Mouse (Mus musculus): ENCODE data around the gene Tssk4. TPM values are rescaled to one million over a fixed set of nuclear protein-coding genes. Genes with fewer than 3 reads are reported as not detected.

The Tssk4 gene
- total and polyA plus RNA-seq, 2 experiments, result 0.09 to 0.18 TPM

DNA sequence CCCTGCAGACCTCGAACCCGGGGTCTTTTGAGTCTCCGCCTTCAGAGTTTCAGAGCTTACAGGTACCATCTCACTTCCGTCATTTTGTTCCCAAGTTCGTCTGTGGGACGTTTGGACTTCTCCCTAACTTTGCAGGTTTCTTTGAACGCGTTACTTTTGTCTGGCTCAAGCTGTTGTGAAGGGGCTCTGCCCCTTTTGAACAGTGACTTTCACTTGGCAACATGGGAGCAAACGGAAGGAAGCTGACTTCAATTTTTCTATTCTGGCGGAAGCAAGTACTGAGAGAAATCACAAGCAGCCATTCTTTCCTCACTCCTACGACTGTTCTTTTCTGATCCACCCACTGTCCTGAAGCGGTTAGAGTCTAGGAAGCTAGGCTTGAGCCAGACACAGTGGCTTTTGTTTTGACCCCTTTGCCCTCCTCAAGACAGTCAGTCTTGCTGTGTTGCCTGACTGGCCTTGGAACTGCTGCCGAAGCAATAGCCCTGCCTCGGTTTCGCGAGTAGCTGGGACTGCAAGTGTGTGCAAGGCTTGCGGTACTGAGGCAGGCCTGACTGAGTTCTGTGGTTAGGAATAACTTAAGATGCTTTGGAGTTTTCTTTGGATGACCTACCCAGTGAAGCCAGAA is 5.6 kb upstream of the Tssk4 start:
- Histone ChIP-seq H3K36me3 (ENCODE audit: control insufficient read depth, insufficient read depth, low read length) (peaks cover 10% of the 10 kb centered on the region), H3K4me3 (ENCODE audit: insufficient read depth, low read depth, low read length) (peak overlapping the region; percentile 46), H3K27ac (replicated peaks; ENCODE audit: insufficient read depth, low read depth, low read length) (peak overlapping the region; percentile 46), H3K9ac (ENCODE audit: low read depth, low read length) (peak overlapping the region; percentile 24), H3K4me1 (ENCODE audit: control insufficient read depth, insufficient read depth, low read length) (peaks cover 14% of the 10 kb centered on the region), H3K79me2 (ENCODE audit: control insufficient read depth, insufficient read depth, low read length) (peaks cover 18% of the 10 kb centered on the region; the same call in 1 of the 2 replicates), H3K27me3 (ENCODE audit: control insufficient read depth, insufficient read depth, low read length) (no peaks in the 10 kb centered on the region)
- DNase-seq (ENCODE audit: extremely low read depth, low read depth, low spot score), result peak; percentile 14
- TF ChIP-seq CTCF (IDR thresholded peaks at IDR 0.05; ENCODE audit: low read depth, low read length) (no peak), POLR2A (IDR thresholded peaks at IDR 0.05; ENCODE audit: extremely low read depth, insufficient read depth, low read length) (no peak)
- WGBS, result 18% methylated on average over 17 of the region's 17 CpGs

GRCm38 (mm10) chr14:55651528-55651927 is 1.5 kb downstream of the Tssk4 start:
- H3K79me2 ChIP-seq (ENCODE audit: control insufficient read depth, insufficient read depth, low read length), result no peaks in the 10 kb centered on the region
- no peak overlapping the region for H3K27ac ChIP-seq (replicated peaks; ENCODE audit: insufficient read depth, low read depth, low read length)
- H3K9ac ChIP-seq (ENCODE audit: low read depth, low read length), result no peak overlapping the region
- H3K27me3 ChIP-seq (ENCODE audit: control insufficient read depth, insufficient read depth, low read length), result no peaks in the 10 kb centered on the region
- 89% methylated on average over 7 of the region's 7 CpGs for WGBS
- no peak overlapping the region for H3K4me3 ChIP-seq (ENCODE audit: insufficient read depth, low read depth, low read length)
- no peaks in the 10 kb centered on the region for H3K4me1 ChIP-seq (ENCODE audit: control insufficient read depth, insufficient read depth, low read length)
- no peaks in the 10 kb centered on the region for H3K36me3 ChIP-seq (ENCODE audit: control insufficient read depth, insufficient read depth, low read length)
- TF ChIP-seq CTCF (IDR thresholded peaks at IDR 0.05; ENCODE audit: low read depth, low read length), result no peak
- no peak for TF ChIP-seq POLR2A (IDR thresholded peaks at IDR 0.05; ENCODE audit: extremely low read depth, insufficient read depth, low read length)
- DNase-seq (ENCODE audit: extremely low read depth, low read depth, low spot score), result no peak

DNA sequence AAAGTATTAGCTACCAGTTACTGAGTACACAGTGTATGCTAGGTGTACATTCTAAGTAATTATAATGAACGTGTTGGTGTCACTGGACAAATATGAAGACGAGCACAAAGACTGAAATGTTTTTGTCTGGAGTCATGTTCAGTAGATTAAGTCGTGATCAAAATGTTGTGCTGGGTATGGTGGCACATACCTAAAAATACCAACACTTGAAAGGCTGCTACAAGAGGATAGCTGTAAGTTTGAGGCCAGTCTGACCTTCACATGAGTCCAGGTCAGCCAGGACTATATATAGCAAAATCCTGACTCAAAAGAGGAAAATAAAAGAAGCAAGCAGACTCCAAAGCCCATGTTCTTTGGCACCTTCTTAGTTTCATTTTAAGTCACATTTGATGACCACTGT is 7.0 kb downstream of the Tssk4 start:
- Histone ChIP-seq H3K4me1 (ENCODE audit: control insufficient read depth, insufficient read depth, low read length) (no peaks in the 10 kb centered on the region; the same call in 1 of the 2 replicates), H3K27ac (replicated peaks; ENCODE audit: insufficient read depth, low read depth, low read length) (no peak overlapping the region), H3K27me3 (ENCODE audit: control insufficient read depth, insufficient read depth, low read length) (no peaks in the 10 kb centered on the region), H3K9ac (ENCODE audit: low read depth, low read length) (no peak overlapping the region), H3K79me2 (ENCODE audit: control insufficient read depth, insufficient read depth, low read length) (no peaks in the 10 kb centered on the region), H3K4me3 (ENCODE audit: insufficient read depth, low read depth, low read length) (no peak overlapping the region), H3K36me3 (ENCODE audit: control insufficient read depth, insufficient read depth, low read length) (peaks cover 4% of the 10 kb centered on the region; the same call in 1 of the 2 replicates)
- TF ChIP-seq POLR2A (IDR thresholded peaks at IDR 0.05; ENCODE audit: extremely low read depth, insufficient read depth, low read length), result no peak
- TF ChIP-seq CTCF (IDR thresholded peaks at IDR 0.05; ENCODE audit: low read depth, low read length), result no peak
- WGBS, result 82% methylated on average over 3 of the region's 3 CpGs
- no peak for DNase-seq (ENCODE audit: extremely low read depth, low read depth, low spot score)

DNA sequence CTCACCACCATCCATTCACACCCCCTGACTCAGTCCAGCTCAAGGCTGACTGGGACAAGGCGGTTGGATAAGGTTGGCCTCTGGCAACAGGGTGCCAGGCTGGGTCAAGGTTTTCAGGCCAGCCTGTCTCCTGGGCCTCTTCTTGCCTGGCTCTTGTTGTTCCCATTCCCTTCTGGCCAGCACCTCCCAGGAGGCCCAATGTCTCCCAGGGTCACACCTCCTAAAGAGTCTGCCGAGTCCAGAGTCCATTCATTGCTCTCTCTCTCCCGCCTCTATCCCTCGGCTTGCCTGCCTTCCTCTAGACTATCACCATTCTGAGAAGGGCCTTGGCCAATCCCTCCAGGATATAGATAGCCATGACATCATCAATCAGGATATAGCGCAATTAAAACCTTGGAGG is 8.0 kb downstream of the Tssk4 start:
- DNase-seq (ENCODE audit: extremely low read depth, low read depth, low spot score), result no peak

DNA sequence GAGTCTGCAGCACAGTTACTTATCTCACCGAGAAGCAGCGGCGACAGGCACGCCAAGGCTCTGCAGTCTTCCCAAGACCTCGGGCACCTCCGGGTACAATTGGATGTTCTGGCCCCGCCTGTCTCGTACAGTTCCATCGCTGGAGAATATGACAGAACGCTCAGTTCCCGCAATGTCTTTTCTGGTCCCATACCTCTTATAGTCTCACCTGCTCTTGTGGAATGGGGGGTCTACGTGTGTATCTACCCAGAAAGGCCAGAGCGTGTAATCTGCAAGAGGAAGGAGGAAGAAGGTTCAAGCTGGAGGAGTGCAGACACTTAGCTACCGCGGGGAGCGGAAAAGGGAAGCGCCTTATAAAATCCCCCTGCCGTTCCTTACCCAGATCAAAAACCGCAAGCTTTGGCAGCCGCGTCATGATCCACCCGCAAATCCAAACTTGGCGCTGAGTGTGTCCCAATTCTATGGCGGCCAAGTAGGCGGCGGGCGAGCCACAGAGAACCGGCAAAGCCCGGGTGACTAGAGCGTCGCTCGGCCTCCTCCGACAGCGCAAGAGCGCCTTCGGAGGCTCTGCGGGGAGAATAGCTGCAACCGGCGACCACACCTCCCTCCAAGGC is 10.1 kb downstream of the Tssk4 start, which contains the start of gene Mdp1:
Gene Mdp1 (minus strand): TSS at position 549 of the 614 bp plus-strand sequence.
- H3K27ac ChIP-seq (replicated peaks; ENCODE audit: insufficient read depth, low read depth, low read length), result peak within 1 kb of the TSS; percentile 37; the same call in 1 of the 2 replicates
- H3K4me3 ChIP-seq (ENCODE audit: insufficient read depth, low read depth, low read length), result peak within 1 kb of the TSS; percentile 74
- H3K79me2 ChIP-seq (ENCODE audit: control insufficient read depth, insufficient read depth, low read length), result no peaks in the 10 kb centered on the region
- under 1% methylated on average over 39 of the region's 39 CpGs for WGBS
- H3K36me3 ChIP-seq (ENCODE audit: control insufficient read depth, insufficient read depth, low read length), result peaks cover 10% of the 10 kb centered on the region; the same call in 1 of the 2 replicates
- peak; percentile 74 for TF ChIP-seq CTCF (IDR thresholded peaks at IDR 0.05; ENCODE audit: low read depth, low read length)
- no peak for TF ChIP-seq POLR2A (IDR thresholded peaks at IDR 0.05; ENCODE audit: extremely low read depth, insufficient read depth, low read length)
- H3K4me1 ChIP-seq (ENCODE audit: control insufficient read depth, insufficient read depth, low read length), result no peaks in the 10 kb centered on the region; the same call in 1 of the 2 replicates
- no peaks in the 10 kb centered on the region for H3K27me3 ChIP-seq (ENCODE audit: control insufficient read depth, insufficient read depth, low read length)
- DNase-seq (ENCODE audit: extremely low read depth, low read depth, low spot score), result peak; percentile 76
- H3K9ac ChIP-seq (ENCODE audit: low read depth, low read length), result peak within 1 kb of the TSS; percentile 75

More for the DNA sequence above, 8.0 kb downstream of the Tssk4 start:
- no peaks in the 10 kb centered on the region for H3K79me2 ChIP-seq (ENCODE audit: control insufficient read depth, insufficient read depth, low read length)
- no peaks in the 10 kb centered on the region for H3K27me3 ChIP-seq (ENCODE audit: control insufficient read depth, insufficient read depth, low read length)
- H3K9ac ChIP-seq (ENCODE audit: low read depth, low read length), result no peak overlapping the region
- 85% methylated on average over 5 of the region's 5 CpGs for whole genome bisulfite sequencing
- peaks cover 7% of the 10 kb centered on the region; the same call in 1 of the 2 replicates for H3K36me3 ChIP-seq (ENCODE audit: control insufficient read depth, insufficient read depth, low read length)
- no peak overlapping the region for H3K4me3 ChIP-seq (ENCODE audit: insufficient read depth, low read depth, low read length)
- no peak for TF ChIP-seq CTCF (IDR thresholded peaks at IDR 0.05; ENCODE audit: low read depth, low read length)
- TF ChIP-seq POLR2A (IDR thresholded peaks at IDR 0.05; ENCODE audit: extremely low read depth, insufficient read depth, low read length), result no peak
- H3K4me1 ChIP-seq (ENCODE audit: control insufficient read depth, insufficient read depth, low read length), result no peaks in the 10 kb centered on the region; the same call in 1 of the 2 replicates
- H3K27ac ChIP-seq (replicated peaks; ENCODE audit: insufficient read depth, low read depth, low read length), result no peak overlapping the region

Data from liver, adult 2 months (tissue).